Mouse (Mus musculus) heart, postnatal 0 days (tissue): Measurements from ENCODE around the gene Rom1.

Experiments used
- CTCF ChIP-seq: IDR thresholded peaks from 2 replicates; pipeline ENCODE4 v1.5.1; 2016; ENCODE audit warnings: antibody characterized with exemption, control low read depth, low read depth
- EP300 ChIP-seq: IDR thresholded peaks from 2 replicates; pipeline ENCODE4 v1.6.1; 2016; ENCODE audit warnings: antibody characterized with exemption, low read depth

DNA sequence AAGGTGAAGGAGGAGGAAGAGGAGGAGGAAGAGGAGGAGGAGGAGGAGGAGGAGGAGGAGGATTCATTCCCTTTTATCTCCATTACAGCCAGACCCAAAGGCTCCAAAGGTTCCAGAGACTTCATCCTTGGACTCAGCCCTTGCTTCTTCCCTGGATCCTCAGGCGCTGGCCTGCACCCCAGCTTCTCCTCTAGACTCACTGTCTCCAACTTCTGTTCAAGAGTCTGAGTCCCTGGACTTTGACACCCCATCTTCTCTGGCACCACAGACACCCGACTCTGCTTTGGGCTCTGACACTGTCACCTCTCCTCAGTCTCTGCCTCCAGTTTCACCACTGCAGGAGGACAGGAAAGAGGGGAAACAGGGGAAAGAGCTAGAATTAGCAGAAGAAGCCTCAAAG, 33.1 kb upstream of the Rom1 start:
- no peak for TF ChIP-seq EP300
- no peak for TF ChIP-seq CTCF
